In the genomic region with DNA sequence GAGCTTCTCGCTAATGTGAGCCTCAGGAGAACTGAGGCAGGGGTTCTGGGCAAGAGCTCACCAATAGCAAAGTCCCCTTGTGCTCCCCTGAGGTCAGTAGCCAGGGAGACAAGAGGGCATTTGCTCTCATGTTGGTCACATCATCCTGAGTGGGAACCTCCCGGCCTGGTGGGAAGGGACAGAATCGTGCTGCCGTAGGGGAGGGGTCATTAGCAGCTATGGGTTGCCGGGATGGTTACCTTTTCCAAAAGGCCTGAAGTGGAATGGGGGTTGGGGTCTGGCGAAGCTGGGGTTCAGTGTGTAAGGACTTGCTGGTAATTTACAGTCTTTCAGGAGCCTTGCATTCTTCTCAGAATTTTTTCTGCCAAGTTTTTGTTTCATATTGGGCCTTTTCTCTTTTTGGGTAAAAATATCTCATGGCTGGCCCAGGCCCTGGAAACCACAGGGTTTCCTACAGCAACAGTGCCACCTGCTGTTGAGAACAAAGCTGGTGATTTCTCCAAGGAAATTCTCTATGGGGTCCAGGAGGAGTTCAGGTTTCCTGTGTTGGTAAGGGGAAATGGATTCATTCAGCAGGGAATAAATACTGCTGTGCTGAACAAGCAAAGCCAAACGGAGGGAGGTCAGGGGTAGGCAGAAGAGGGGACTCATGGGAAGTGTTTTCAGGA, we compare ENCODE assay signal across 8 mouse cellular contexts.
DNase-seq lines count a peak whose midpoint lies in the region; ATAC-seq and TF ChIP-seq lines count a peak whose summit lies in the region.

No protein-coding gene starts in this region.

- 72% methylated on average over 7 of the region's 7 CpGs for WGBS in thymus, adult 2 months
- 22% methylated on average over 7 of the region's 7 CpGs for WGBS in cerebellum, adult 2 months
- WGBS in hindbrain, postnatal 0 days, result 26% methylated on average over 7 of the region's 7 CpGs

- intact Hi-C loops in left cerebral cortex, postnatal 4 days (cut with DNase I), result loop anchor here (2.0 to 10.0 kb wide), 3 partner anchors 60 to 1184 kb away; no protein-coding TSS in a partner anchor

- no peaks in the 10 kb centered on the region for H3K4me1 ChIP-seq in thymus, adult 2 months (replicated peaks; ENCODE audit: control insufficient read depth, insufficient read depth, low read length)
- peaks cover 7% of the 10 kb centered on the region for H3K4me1 ChIP-seq in cerebellum, adult 2 months (ENCODE audit: control insufficient read depth, insufficient read depth, low read length)
- H3K4me1 ChIP-seq in hindbrain, postnatal 0 days (ENCODE audit: insufficient read depth, low read length), result peaks cover 6% of the 10 kb centered on the region; the same call in 1 of the 2 replicates

- TF ChIP-seq CTCF in thymus, adult 2 months (IDR thresholded peaks at IDR 0.05; ENCODE audit: borderline replicate concordance, control insufficient read depth, extremely low read depth, insufficient read depth, low read length, poor library complexity), result no peak
- peak; percentile 75 for TF ChIP-seq CTCF in cerebellum, adult 2 months (IDR thresholded peaks at IDR 0.05; ENCODE audit: borderline replicate concordance, insufficient read depth, low read depth, low read length)
- peak; percentile 81 for TF ChIP-seq CTCF in hindbrain, postnatal 0 days (IDR thresholded peaks at IDR 0.05; ENCODE audit: low read depth)

- DNase-seq in thymus, adult 2 months, result peak; percentile 45
- no peak for DNase-seq in thymus, adult 18-20 months
- peak; percentile 63 to 68 for DNase-seq in cerebellum, adult 2 months
- peak; percentile 76 for DNase-seq in forelimb bud, embryonic 11.5 days (ENCODE audit: low read depth, low spot score)
- DNase-seq in hindbrain, postnatal 0 days (ENCODE audit: low spot score), result peak; percentile 90
- peak; percentile 73 for DNase-seq in left cerebral cortex, postnatal 4 days
- DNase-seq in neural tube, embryonic 10.5 days (ENCODE audit: extremely low spot score, low spot score), result peak; percentile 48
- DNase-seq in yolk sac, embryonic 10.5 days (ENCODE audit: low spot score), result peak; percentile 14

- no peak overlapping the region for H3K9ac ChIP-seq in hindbrain, postnatal 0 days (replicated peaks; ENCODE audit: low read length)

- no peak overlapping the region for H3K4me3 ChIP-seq in thymus, adult 2 months (ENCODE audit: control insufficient read depth, insufficient read depth, low read length)
- H3K4me3 ChIP-seq in cerebellum, adult 2 months (replicated peaks; ENCODE audit: insufficient read depth, low read depth, low read length), result no peak overlapping the region
- no peak overlapping the region for H3K4me3 ChIP-seq in hindbrain, postnatal 0 days (ENCODE audit: low read length)

- no peak overlapping the region for H3K27ac ChIP-seq in thymus, adult 2 months (ENCODE audit: control insufficient read depth, insufficient read depth, low read length)
- H3K27ac ChIP-seq in cerebellum, adult 2 months (ENCODE audit: insufficient read depth, low read length), result no peak overlapping the region
- no peak overlapping the region for H3K27ac ChIP-seq in hindbrain, postnatal 0 days

- no peaks in the 10 kb centered on the region for H3K9me3 ChIP-seq in hindbrain, postnatal 0 days (ENCODE audit: low read length)

- no peaks in the 10 kb centered on the region for H3K36me3 ChIP-seq in thymus, adult 2 months (ENCODE audit: control insufficient read depth, insufficient read depth, low read length)
- no peaks in the 10 kb centered on the region for H3K36me3 ChIP-seq in hindbrain, postnatal 0 days (ENCODE audit: insufficient read depth, low read length)

- no peak overlapping the region for H3K4me2 ChIP-seq in hindbrain, postnatal 0 days (ENCODE audit: low read depth, low read length)

- no peaks in the 10 kb centered on the region for H3K27me3 ChIP-seq in thymus, adult 2 months (ENCODE audit: control insufficient read depth, insufficient read depth, low read length)
- H3K27me3 ChIP-seq in cerebellum, adult 2 months (ENCODE audit: control insufficient read depth, insufficient read depth, low read length), result no peaks in the 10 kb centered on the region
- no peaks in the 10 kb centered on the region for H3K27me3 ChIP-seq in hindbrain, postnatal 0 days (ENCODE audit: insufficient read depth, low read length)

- TF ChIP-seq POLR2A in thymus, adult 2 months (IDR thresholded peaks at IDR 0.05; ENCODE audit: control insufficient read depth, extremely low read depth, insufficient read depth, low read length, poor library complexity), result no peak
- TF ChIP-seq POLR2A in cerebellum, adult 2 months (IDR thresholded peaks at IDR 0.05; ENCODE audit: borderline replicate concordance, insufficient read depth, low read length), result no peak

- ATAC-seq in hindbrain, postnatal 0 days, result peak; percentile 66

Comparison
In these comparisons a context has a peak if more than half of its experiments do, and no peak if none do; other contexts are left out.
1. DNase-seq: peak in thymus, adult 2 months (single experiment), cerebellum, adult 2 months (2 of 2), forelimb bud, embryonic 11.5 days (single experiment), hindbrain, postnatal 0 days (single experiment), left cerebral cortex, postnatal 4 days (single experiment), neural tube, embryonic 10.5 days (single experiment) and yolk sac, embryonic 10.5 days (single experiment); none in thymus, adult 18-20 months (0 of 2).